Mouse (Mus musculus) ES-CJ7 (cell line): ENCODE data around the gene Rps19bp1.

ENCODE experiments used
- DNase-seq: peaks from one replicate; pipeline ENCODE4 v3.0.0; 2011; ENCODE audit warnings: low read depth, low spot score

Rps19bp1 gene

DNA sequence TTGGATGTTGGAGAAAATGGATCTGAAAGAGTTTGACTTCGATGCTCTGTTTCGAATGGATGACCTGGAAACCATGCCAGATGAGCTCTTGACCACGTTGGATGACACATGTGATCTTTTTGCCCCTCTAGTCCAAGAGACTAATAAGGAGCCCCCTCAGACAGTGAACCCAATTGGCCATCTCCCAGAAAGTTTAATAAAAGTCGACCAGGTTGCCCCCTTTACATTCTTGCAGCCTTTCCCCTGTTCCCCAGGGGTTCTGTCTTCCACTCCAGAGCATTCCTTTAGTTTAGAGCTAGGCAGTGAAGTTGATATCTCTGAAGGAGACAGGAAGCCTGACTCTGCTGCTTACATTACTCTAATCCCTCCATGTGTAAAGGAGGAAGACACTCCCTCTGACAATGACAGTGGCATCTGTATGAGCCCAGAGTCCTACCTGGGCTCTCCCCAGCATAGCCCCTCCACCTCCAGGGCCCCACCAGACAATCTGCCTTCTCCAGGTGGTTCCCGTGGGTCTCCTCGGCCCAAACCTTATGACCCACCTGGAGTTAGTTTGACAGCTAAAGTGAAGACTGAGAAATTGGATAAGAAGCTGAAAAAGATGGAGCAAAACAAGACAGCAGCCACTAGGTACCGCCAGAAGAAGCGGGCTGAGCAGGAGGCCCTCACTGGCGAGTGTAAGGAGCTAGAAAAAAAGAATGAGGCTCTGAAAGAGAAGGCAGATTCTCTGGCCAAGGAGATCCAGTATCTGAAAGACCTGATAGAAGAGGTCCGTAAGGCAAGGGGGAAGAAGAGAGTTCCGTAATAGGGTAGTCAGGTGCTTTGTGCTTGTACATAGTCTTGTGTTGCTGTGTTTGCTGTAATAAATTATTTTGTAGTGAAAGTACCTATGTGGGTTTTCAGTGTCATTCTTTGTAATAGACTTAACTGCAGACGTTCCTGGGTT lies 7.2 kb downstream of the Rps19bp1 start:
- DNase-seq: no peak

DNA sequence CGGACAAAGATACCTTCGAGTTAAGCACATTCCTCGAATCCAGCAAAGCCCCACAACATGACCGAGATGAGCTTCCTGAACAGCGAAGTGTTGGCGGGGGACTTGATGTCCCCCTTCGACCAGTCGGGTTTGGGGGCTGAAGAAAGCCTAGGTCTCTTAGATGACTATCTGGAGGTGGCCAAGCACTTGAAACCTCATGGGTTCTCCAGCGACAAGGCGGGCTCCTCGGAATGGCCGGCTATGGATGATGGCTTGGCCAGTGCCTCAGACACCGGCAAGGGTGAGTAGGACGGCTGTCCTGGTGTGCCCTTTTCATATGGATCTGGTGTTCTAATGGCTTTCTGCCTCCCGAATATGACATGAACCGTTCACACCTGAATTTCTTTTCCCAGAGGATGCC lies 7.9 kb downstream of the Rps19bp1 start:
- no peak for DNase-seq

DNA sequence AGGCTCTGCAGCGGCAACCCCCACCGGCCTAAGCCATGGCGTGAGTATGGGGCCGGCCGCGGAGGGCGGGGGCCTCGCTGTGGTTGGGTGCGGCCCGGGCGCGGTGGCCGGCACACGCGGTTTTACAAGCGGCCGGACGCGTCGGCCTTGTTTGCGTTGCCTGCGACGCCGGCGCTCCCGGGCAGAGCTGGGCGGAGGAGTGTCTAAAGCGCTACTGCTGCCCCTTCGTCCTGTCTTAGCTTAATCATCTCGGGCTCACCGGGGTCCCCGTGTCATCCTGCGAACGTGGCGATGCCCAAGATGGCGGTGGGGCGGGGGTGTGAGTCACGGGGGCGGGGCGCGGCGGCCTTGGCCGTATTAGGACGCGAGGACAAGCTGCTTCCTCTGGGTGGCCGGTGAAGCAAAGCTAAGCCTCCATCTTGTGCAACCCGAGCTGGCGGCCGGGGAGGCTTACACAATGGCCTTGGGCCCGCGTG lies 8.4 kb downstream of the Rps19bp1 start:
- peak; percentile 79 for DNase-seq

DNA sequence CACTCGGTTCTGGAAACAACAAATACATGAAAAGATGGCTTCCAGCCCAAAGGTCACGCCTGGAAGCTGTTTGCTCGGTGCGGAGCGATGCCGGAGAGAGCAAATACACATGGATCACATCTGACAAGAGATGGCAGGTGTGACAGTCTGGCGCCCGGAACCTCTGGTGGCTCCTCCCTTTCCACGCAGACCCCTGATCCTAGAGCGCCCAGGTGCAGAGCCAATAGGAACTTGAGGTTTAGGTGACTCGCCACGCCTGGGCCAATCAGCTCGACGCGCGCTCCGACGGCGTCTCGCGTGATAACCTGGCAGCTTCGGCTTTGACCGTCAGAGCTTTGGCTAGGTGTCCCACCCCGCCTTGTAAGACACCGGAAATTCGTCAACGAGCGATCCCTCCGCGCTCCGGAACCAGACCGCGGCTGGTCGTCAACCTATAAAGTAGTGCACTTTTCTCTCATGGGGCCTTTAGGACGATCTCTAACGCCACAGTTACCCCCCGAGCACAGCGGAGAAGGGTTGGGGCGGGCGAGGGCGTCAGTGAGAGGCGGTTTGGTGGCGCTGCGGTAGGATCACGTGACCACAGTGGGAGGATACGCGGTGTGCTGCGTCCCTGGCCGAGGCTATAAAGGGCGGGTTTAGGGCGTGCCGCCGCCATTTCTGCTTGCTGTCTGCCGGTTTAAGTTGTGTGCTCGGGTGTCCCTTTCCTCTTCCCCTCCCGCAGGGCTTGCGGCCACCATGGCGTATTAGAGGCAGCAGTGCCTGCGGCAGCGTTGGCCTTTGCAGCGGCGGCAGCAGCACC lies 9.1 kb downstream of the Rps19bp1 start, which contains the start of gene Atf4:
Atf4 (plus strand) TSS at position 338 of the 799 bp plus-strand sequence.
- DNase-seq: peak; percentile 99

DNA sequence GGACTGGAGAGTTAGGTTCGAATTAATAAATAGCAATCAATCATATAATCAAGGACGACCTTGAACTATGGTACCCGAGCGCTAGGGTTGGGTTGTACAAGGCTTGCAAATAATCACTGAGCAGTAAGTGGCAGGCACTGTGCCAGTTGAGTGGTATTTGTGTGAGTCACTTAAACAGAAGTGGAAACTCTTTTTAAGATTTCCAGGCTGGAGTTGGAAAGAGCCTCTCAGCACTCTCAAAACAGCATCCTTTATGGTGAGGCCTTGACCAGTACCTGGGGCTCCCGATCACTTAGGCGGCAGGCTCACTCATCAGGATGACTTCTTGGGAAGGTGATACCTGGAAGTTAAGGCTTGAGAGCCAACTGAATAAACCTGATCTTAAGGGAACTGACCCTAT lies 9.9 kb downstream of the Rps19bp1 start:
- DNase-seq: no peak

DNA sequence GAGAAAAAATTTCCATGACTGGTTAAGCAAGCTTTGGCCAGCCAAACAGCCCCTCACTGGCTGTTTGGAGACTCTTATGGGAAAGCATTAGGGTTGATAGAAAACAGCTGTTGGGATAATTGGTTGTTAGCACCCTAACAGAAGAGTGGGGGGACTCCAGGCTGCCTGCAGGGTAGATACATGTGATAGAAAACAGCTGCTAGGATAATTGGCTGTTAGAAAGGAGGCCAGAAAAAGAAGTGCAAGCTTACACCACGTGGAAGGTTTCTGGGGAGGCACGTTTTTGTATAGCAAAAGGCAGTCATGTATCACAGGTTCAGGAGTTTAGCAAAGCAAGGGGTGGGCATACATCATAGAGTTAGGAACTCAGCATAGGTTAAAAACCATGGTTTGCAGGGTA lies 10.6 kb downstream of the Rps19bp1 start:
- no peak for DNase-seq

DNA sequence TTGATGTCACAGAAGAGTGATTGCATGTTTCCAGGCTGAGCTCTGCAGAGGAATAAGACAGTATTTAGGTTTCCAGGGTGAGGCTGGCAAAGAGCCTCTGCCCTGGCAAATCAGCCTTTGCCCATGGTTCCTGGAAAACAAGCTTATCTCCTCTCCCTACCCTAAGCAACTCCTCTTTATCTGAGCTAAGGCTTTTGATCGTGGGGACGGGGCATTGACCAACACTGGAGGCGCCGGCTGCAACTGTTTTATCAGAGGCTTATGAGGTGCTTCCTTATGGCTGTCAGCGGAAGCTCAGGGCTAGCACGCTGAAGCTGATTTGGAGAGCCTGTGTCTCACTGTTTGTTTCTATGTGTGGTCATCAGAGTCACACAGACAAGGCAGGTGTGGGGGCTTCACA lies 13.5 kb downstream of the Rps19bp1 start:
- no peak for DNase-seq

DNA sequence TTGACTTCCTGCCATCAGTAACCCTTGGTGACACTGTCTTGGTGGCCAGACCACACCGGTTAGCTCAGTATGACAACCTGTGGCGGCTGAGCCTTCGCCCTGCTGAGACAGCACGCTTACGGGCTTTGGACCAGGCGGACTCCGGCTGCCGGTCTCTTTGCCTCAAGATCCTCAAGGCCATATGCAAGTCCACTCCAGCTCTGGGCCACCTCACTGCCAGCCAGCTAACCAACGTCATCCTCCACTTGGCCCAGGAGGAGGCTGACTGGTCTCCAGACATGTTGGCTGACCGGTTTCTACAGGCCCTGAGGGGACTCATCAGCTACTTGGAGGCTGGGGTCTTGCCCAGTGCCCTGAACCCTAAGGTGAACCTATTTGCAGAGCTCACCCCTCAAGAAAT lies 14.4 kb downstream of the Rps19bp1 start:
- no peak for DNase-seq

DNA sequence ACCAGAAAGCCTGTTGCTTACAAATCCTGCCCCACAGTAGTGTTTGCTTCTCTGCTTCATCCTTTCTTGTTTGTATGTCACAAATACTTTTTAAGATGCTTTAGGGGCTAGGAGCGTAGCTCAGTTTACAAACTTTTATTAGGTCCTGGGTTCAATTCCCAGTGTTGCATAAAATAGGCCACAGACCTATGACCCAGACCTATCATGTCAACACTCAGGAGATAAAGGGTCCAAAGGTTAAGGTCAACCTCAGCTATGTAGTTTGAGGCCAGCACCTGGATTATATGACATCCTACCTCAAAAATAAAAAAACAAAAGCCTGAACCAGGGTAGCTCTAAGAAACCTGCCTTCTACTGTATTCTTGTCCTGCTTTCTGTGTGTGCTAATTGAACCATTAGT lies 15.5 kb downstream of the Rps19bp1 start:
- DNase-seq: no peak

DNA sequence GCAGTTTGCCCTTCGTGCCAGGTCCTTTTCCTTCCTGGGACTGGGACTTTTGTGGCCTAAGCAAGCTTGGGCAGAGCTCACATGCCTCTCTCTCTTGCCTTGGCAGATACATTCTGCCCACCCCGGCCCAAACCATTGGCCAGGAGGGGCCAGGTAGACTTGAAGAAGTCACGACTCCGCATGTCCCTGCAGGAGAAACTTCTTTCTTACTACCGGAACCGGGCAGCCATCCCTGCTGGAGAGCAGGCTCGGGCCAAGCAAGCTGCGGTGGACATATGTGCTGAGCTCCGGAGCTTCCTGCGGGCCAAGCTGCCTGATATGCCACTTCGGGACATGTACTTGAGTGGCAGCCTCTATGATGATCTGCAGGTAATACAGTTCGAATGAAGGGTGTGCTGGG lies 16.0 kb downstream of the Rps19bp1 start:
- DNase-seq: no peak

DNA sequence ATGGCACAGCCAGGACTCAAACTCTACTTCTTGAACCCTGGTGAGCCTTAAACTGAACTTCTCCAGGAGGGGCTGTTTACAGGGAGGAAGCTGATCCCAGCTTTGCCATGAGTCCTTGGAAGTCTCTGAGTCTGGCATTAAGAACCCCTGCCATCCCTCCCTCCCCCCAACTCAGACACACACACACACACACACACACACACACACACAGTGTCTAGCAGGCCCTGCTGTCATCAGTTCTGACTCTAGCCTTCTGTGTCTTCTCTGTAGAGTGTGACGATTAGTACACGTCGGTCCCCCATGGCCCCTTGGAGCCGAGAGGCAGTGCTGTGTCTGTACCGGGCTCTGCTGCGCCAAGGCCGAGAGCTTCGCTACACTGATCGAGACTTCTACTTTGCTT lies 28.6 kb downstream of the Rps19bp1 start, which contains the start of gene AC140267.1:
AC140267.1 (plus strand) TSS at position 301 of the 400 bp plus-strand sequence.
- DNase-seq: no peak

DNA sequence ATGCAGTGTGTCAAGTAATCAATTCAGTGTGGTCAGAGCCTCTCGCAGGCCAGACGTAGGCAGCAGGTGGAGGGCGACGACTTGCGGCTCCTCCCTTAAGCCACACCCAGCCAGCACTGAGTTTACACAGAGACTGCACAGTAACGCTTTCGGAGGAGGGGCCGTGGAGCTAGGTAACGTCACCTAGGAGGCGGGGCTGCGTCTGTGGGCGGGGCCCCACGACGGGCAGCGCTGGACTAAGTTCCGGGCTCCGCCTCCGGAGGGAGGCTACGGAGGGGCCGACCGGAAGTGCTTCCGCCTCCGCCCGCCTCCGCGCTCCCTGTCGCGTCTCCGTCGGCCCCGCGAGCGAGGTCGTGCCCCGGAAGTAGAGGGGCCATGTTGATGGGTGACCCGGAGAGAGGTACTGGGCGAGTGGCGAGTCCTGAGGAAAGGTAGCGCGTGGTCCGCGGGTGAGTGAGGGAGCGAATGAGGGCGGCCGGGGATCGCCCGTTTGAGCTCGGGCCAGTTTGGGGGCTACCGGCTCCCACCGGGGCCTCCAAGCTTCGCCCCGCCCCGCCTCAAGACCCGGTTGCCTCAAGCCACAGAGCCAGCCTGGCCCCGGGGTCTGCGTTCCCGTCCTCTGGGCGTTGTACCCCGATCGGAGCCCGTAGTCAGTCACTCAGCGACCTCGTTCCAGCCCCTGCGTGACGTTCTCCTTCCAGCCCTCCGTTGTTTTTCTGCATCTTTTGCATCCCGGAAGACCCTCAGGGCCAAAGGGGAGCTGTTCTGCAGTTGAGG lies 30.2 kb downstream of the Rps19bp1 start, which contains the start of gene Mief1:
Mief1 (plus strand) TSS at position 286 of the 777 bp plus-strand sequence.
- peak; percentile 98 for DNase-seq

DNA sequence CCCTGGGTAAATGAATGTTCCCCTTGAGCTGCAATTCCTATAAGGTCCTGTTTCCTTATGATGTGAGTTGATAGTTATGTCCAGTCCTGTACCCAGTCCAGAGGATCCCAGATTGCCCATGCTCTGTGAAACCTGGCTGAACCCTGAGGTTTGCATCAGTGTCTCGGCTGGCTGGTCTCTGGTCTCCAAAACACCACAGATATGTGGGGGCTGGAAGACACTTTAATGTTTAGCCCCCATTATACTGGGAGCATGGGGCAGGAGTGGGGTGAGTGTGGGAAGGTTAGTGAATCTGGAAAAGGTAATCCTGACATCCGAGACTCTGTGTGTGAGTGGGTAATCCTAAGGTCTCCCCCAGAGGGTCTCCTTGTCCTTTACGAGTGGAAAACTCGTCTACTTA lies 31.1 kb downstream of the Rps19bp1 start:
- DNase-seq: no peak

DNA sequence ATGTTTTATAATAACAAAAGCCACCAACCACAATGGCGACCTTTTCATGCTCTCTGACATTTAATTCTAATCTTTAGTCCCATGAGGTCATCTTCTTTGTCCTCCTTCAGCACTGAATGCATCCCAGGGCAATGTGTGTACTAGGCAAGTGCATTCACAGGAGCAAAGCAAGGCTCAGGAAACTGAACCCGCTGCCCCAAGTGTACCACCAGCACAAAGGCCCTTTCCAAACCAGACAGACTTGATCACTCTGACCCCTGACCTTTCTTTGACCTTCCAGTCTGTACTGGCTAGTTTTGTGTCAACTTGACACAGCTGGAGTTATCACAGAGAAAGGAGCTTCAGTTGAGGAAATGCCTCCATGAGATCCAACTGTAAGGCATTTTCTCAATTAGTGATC lies 31.8 kb downstream of the Rps19bp1 start:
- DNase-seq: no peak

DNA sequence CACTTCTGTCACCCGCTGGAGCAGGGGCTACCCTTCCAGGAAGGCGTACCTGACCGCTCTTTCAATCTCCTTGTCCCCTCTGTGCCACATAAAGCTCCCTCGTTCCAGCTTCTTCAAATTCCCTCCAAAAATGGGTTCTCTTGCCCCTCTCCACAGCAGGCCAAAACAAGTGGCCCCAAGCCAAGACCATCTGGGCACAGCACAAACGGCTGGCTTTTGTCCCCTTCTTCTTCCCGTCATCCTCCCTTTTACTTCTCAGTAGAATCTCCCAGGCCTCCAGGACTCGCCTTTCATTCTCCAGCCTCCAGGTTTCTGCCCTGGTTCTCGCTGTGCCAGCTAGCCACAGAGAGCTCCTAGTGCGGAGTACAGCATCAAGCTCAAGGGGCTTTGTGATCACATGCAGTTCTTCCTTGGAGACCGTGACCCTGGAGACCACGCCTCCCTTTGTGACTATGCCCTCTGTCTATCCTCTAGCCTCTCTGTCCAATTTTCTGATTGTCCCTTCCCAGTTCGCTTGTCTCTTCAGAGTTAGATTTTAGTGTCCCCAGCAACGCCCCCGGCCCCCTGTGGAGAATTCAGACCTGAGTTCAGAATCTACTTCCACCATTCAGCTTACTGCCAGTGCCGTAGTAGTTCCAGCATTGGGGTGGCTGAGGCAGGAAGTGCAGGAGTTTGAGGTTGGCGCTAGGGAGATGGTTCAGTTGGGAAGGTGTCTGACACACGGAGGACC lies 35.9 kb downstream of the Rps19bp1 start:
- DNase-seq: no peak

DNA sequence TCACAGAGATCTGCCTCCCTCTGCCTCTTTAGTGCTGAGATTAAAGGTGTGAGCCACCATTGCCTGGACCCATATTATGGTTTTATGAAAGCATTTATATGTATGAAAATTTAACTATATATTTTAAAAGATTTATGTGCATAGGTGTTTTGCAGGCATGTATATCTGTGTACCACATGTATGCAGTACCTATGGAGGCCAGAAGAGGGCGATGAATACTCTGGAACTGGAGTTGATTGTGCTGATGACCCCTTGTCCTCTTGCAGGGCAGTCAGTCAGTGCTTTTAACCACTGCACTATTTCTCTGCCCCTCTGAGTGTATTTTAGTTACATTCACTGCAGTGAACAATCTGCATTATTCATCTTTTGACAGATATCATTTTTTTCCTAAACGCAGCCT lies 38.3 kb downstream of the Rps19bp1 start:
- DNase-seq: peak; percentile 78

DNA sequence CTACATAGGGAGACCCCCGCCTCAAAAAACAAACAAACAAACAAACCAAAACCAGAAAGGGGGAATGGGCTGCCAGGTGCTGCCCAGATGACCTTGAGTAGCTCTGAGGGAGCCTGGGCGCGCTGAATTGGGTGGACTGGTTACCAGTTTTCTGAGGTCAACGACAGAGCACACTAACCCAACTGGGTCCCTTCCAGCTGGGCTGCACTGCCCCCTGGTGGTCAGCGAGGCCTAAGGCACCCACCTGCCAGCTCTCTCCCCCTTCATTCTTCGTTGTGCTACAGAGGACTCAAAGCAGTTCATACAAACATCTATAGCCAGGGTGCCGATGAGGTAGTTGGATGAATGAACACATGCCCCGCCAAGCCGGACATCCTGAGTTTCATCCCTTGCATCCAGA lies 38.9 kb downstream of the Rps19bp1 start:
- peak; percentile 84 for DNase-seq

DNA sequence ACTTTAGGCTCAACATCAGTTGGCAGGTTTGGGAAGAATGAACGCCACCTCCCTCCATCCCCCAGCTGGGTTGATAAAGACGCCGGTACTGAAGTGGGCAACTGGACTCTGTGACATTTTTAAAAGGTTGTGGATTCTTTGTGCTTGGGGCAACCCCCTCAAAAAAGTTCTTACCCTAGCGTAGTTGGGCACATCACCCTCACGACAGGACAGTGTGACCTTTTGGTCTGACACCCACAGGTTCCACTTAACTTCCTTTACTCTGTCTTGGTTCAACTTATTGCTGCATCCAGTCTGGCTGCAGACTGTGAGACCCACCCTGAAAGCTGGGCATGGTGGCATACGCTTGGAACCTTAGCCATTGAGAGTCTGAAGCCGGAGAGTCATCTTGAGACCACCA lies 40.4 kb downstream of the Rps19bp1 start:
- DNase-seq: no peak

DNA sequence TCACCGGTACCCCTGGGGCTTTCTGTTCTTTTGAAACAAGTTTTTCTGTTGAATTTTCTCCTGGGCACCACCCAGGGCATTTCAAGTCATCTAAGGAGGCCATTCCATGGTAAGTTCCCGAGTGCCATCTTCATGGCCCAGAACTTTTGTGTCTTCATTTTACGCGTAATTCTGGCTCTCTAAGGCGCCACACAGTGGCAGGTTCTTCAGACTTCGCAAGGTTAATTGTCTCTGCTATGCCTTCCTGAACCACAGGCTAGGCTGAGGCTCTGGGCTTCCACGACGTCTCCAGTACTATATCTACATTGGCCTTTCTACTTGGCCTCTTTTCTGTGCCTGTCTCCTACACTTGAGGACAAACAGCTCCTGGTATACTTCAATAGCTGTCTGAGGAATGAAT lies 43.1 kb downstream of the Rps19bp1 start:
- peak; percentile 70 for DNase-seq

DNA sequence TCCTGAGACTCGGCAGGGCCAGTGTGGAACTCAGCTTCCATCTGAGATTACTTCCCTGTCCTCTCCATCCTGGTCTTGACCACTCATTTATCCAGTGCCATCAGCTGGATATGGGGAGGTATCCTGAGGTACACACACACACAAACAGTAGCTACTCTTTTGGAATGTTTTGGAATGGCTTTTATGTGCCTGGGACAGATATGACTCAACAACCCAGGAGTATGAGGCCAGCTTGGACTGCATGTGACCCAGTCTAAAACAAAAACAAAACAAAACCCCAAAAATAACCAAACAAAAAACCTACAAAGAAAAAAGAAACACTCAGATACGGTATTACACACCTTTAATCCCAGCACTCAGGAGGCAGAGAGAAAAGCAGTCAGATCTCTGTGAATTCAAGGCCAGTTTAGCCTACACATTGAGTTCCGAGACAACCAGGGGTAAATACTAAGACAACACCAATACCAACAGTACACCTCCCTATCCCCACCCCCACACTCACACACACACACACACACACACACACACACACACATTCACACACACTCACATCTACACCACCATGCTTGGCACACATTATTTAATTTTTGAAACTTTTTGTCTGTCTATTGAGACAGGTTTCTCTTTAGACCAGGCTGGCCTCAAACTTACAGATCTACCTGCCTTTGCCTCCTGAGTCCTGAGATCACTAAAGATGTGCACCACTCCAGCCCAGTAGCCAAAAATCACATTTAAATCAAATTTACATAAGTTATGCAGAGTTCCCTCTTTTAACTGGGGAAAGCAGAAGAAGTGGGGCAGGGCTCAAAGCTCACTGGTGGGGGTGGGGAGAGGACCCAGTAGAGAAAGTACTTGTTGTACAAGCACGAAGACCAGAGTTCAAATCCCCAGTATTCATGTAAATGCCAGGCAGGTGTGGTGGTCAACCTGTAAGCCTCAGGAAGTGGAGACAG lies 44.1 kb downstream of the Rps19bp1 start:
- DNase-seq: peak; percentile 90
